Mouse (Mus musculus) heart, postnatal 0 days (tissue): Measurements from ENCODE around the gene Slc44a1. TPM values are rescaled to one million over a fixed set of nuclear protein-coding genes. Genes with fewer than 3 reads are reported as not detected.

Experiments used
- ATAC-seq: fragments of 200-750 bp; cut with Nextera tagmentation; 2 replicates; pipeline ENCODE4 v1.8.0; 2017; ENCODE audit warnings: low read depth, moderate number of reproducible peaks, moderate library complexity; ENCODE audit not compliant: insufficient read depth
- DNase-seq: peaks from one replicate; pipeline ENCODE4 v3.0.0-alpha.2; 2016; ENCODE audit warnings: low spot score
- H3K27ac ChIP-seq: fragments of 300-500 bp; sonication (generic); 2 replicates; pipeline ENCODE4 v1.5.1; 2014; ENCODE audit warnings: low read depth, mild to moderate bottlenecking
- H3K27me3 ChIP-seq: fragments of 300-500 bp; sonication (generic); 2 replicates; pipeline ENCODE4 v1.6.1; 2014; ENCODE audit warnings: low read length, mixed read lengths; ENCODE audit not compliant: control insufficient read depth, insufficient read depth
- H3K36me3 ChIP-seq: fragments of 300-500 bp; sonication (generic); replicated peaks from 2 replicates; pipeline ENCODE4 v1.6.1; 2014; ENCODE audit warnings: low read length, mixed read lengths; ENCODE audit not compliant: control insufficient read depth, insufficient read depth
- H3K4me1 ChIP-seq: fragments of 300-500 bp; sonication (generic); 2 replicates; pipeline ENCODE4 v1.6.1; 2014; ENCODE audit warnings: antibody characterized with exemption; ENCODE audit not compliant: control insufficient read depth, insufficient read depth
- H3K4me2 ChIP-seq: fragments of 300-500 bp; sonication (generic); 2 replicates; pipeline ENCODE4 v1.6.1; 2014; ENCODE audit warnings: low read depth, mild to moderate bottlenecking, low read length, moderate library complexity
- H3K4me3 ChIP-seq: fragments of 300-500 bp; sonication (generic); 2 replicates; pipeline ENCODE4 v1.5.1; 2014; ENCODE audit warnings: low read depth, low read length
- H3K9ac ChIP-seq: fragments of 300-500 bp; sonication (generic); replicated peaks from 2 replicates; pipeline ENCODE4 v1.6.1; 2014; ENCODE audit warnings: low read depth, low read length, mixed read lengths
- H3K9me3 ChIP-seq: fragments of 300-500 bp; sonication (generic); replicated peaks from 2 replicates; pipeline ENCODE4 v1.6.1; 2016; ENCODE audit warnings: low read length; ENCODE audit not compliant: control insufficient read depth
- CTCF ChIP-seq: IDR thresholded peaks from 2 replicates; pipeline ENCODE4 v1.5.1; 2016; ENCODE audit warnings: antibody characterized with exemption, control low read depth, low read depth
- EP300 ChIP-seq: IDR thresholded peaks from 2 replicates; pipeline ENCODE4 v1.6.1; 2016; ENCODE audit warnings: antibody characterized with exemption, low read depth
- WGBS: fragments of 180-500 bp; shearing (Covaris S2); extraction: QIAGEN DNeasy Blood & Tissue Kit; methylation state at CpG from one replicate; pipeline ENCODE4 v1.1.7; 2014; 5-methylcytosine and 5-hydroxymethylcytosine counted together
- polyA plus RNA-seq: library from polyadenylated mRNA; unstranded; fragments of >200 nt; fragmentation: Nextera tagmentation; extraction: Ambion mirVana; gene quantifications from 2 replicates; pipeline ENCODE4 v1.2.1, GENCODE M21; 2015
- total RNA-seq: library from RNA; depleted of rRNA; stranded (reverse); fragments of >200 nt; gene quantifications from 2 replicates; pipeline ENCODE4 v1.2.3, GENCODE M21; 2014; ENCODE audit warnings: low replicate concordance

Slc44a1 gene
- total and polyA plus RNA-seq, 2 experiments from 2014 or later, result 15.4 to 37.1 TPM

- no peak overlapping the region for H3K27ac ChIP-seq
- no peaks in the 10 kb centered on the region for H3K27me3 ChIP-seq
- H3K9ac ChIP-seq, result no peak overlapping the region
- no peak overlapping the region for H3K4me2 ChIP-seq
- no peaks in the 10 kb centered on the region for H3K36me3 ChIP-seq
- no peak overlapping the region for H3K4me3 ChIP-seq
- peak; percentile 43 for DNase-seq
- H3K4me1 ChIP-seq, result no peaks in the 10 kb centered on the region
- 51% methylated on average over 2 of the region's 2 CpGs for WGBS
- peak; percentile 47; the same call in 1 of the 2 replicates for ATAC-seq
- no peak for TF ChIP-seq EP300
- TF ChIP-seq CTCF, result no peak
- H3K9me3 ChIP-seq, result no peaks in the 10 kb centered on the region
These were observed 135.3 kb downstream of the Slc44a1 start for GRCm38 (mm10) chr4:53575558-53575957.

GRCm38 (mm10) chr4:53587676-53588075 lies 147.5 kb downstream of the Slc44a1 start:
- H3K27me3 ChIP-seq, result no peaks in the 10 kb centered on the region
- ATAC-seq, result no peak
- TF ChIP-seq EP300 (no peak), CTCF (no peak)

GRCm38 (mm10) chr4:53588936-53589335 lies 148.7 kb downstream of the Slc44a1 start:
- no peaks in the 10 kb centered on the region for H3K27me3 ChIP-seq
- H3K27ac ChIP-seq, result no peak overlapping the region
- no peak overlapping the region for H3K4me3 ChIP-seq
- WGBS, result 68% methylated on average over 1 of the region's 1 CpGs
- DNase-seq (no peak), ATAC-seq (no peak)
- peaks cover 5% of the 10 kb centered on the region; the same call in 1 of the 2 replicates for H3K4me1 ChIP-seq
- TF ChIP-seq EP300, result no peak
- TF ChIP-seq CTCF, result no peak
- H3K9me3 ChIP-seq, result no peaks in the 10 kb centered on the region
- no peak overlapping the region for H3K4me2 ChIP-seq
- H3K36me3 ChIP-seq, result no peaks in the 10 kb centered on the region
- no peak overlapping the region for H3K9ac ChIP-seq

More at GRCm38 (mm10) chr4:53587676-53588075, 147.5 kb downstream of the Slc44a1 start:
- no peak overlapping the region for H3K4me3 ChIP-seq
- no peak overlapping the region for H3K9ac ChIP-seq
- no peak overlapping the region for H3K4me2 ChIP-seq
- H3K4me1 ChIP-seq, result peaks cover 5% of the 10 kb centered on the region; the same call in 1 of the 2 replicates
- no peak for DNase-seq
- no peaks in the 10 kb centered on the region for H3K9me3 ChIP-seq
- H3K27ac ChIP-seq, result no peak overlapping the region
- no peaks in the 10 kb centered on the region for H3K36me3 ChIP-seq

GRCm38 (mm10) chr4:53589466-53589865 lies 149.3 kb downstream of the Slc44a1 start:
- no peak overlapping the region for H3K4me3 ChIP-seq

DNA sequence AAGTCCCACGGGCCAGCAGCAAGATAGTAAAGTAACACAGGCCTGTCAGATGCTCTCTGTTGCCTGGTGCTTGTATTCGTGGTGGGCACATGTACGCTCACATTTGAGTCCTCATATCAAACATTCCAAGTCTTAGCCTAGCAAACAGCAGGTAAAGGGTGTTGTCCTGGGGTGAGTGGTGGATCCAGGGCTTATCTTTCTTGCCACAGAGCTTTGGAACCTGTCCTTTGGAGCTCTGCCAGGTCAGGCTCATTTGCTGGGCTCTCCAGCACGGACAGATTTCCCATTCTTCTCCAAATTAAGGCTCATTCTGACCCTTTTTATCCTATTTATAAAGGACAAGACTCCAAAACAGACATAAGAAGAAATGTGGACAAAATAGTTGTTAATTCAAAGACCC lies 149.9 kb downstream of the Slc44a1 start:
- Histone ChIP-seq H3K27me3 (no peaks in the 10 kb centered on the region), H3K9ac (no peak overlapping the region), H3K9me3 (no peaks in the 10 kb centered on the region), H3K36me3 (no peaks in the 10 kb centered on the region), H3K4me1 (peaks cover 5% of the 10 kb centered on the region; the same call in 1 of the 2 replicates), H3K4me3 (no peak overlapping the region), H3K4me2 (no peak overlapping the region), H3K27ac (no peak overlapping the region)
- ATAC-seq (no peak), DNase-seq (no peak)
- 40% methylated on average over 4 of the region's 4 CpGs for WGBS
- TF ChIP-seq CTCF, result no peak
- TF ChIP-seq EP300, result no peak

More at GRCm38 (mm10) chr4:53589466-53589865, 149.3 kb downstream of the Slc44a1 start:
- ATAC-seq (no peak), DNase-seq (no peak)
- H3K27me3 ChIP-seq, result no peaks in the 10 kb centered on the region
- H3K4me1 ChIP-seq, result peaks cover 5% of the 10 kb centered on the region; the same call in 1 of the 2 replicates
- 74% methylated on average over 4 of the region's 4 CpGs for WGBS
- H3K9ac ChIP-seq, result no peak overlapping the region
- H3K36me3 ChIP-seq, result no peaks in the 10 kb centered on the region
- TF ChIP-seq EP300 (no peak), CTCF (no peak)
- no peak overlapping the region for H3K27ac ChIP-seq
- no peak overlapping the region for H3K4me2 ChIP-seq
- no peaks in the 10 kb centered on the region for H3K9me3 ChIP-seq

- DNase-seq, result no peak
- Histone ChIP-seq H3K4me2 (no peak overlapping the region), H3K36me3 (no peaks in the 10 kb centered on the region), H3K4me3 (no peak overlapping the region), H3K27me3 (no peaks in the 10 kb centered on the region), H3K27ac (peak overlapping the region; percentile 84), H3K9ac (no peak overlapping the region), H3K4me1 (peaks cover 5% of the 10 kb centered on the region; the same call in 1 of the 2 replicates), H3K9me3 (no peaks in the 10 kb centered on the region)
- 80% methylated on average over 7 of the region's 7 CpGs for WGBS
- ATAC-seq, result no peak
- TF ChIP-seq CTCF, result no peak
- no peak for TF ChIP-seq EP300
These were observed 150.7 kb downstream of the Slc44a1 start for GRCm38 (mm10) chr4:53590691-53591447.
